Mouse (Mus musculus) C2C12 (cell line): Measurements from ENCODE around the gene Gadl1.

Experiments used
- CTCF ChIP-seq: IDR thresholded peaks from one replicate; pipeline ENCODE4 v1.5.1; 2011; ENCODE audit not compliant: control insufficient read depth, insufficient read depth, insufficient read length
- MAX ChIP-seq: IDR thresholded peaks from one replicate; pipeline ENCODE4 v1.6.1; 2011; ENCODE audit warnings: mild to moderate bottlenecking, control low read depth
- MYOD1 ChIP-seq: IDR thresholded peaks from one replicate; pipeline ENCODE4 v1.6.1; 2011; ENCODE audit warnings: low read depth; ENCODE audit not compliant: control insufficient read depth, insufficient read length
- MYOG ChIP-seq: IDR thresholded peaks from one replicate; pipeline ENCODE4 v1.6.1; 2011; ENCODE audit not compliant: control insufficient read depth, insufficient read length; ENCODE audit errors: extremely low read depth
- USF1 ChIP-seq: IDR thresholded peaks from one replicate; pipeline ENCODE4 v1.6.1; 2011; ENCODE audit warnings: low read depth, mild to moderate bottlenecking, control low read depth, moderate library complexity

DNA sequence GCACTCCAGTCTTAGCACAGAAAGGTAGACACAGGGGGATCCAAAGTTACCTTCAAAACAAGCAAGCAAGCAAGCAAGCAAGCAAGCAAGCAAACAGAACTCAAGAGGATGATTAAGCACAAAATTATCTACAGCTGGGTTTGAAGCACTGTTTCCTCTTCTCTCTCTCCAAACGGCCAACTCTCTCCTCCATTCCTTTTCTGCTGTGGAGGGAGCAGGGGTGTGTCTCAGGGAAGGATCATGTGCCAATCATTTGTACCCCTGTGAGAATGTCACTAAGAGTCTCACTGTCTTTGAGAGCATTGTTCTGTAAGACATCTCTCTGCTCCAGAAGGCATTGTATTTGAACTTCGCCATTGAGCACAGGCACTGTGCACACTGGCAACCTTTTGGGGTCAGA lies 27.1 kb downstream of the Gadl1 start:
- no peak for TF ChIP-seq CTCF
- no peak for TF ChIP-seq MYOG
- TF ChIP-seq MYOD1, result no peak
- no peak for TF ChIP-seq USF1
- TF ChIP-seq MAX, result no peak
